Mouse (Mus musculus): Measurements from ENCODE around the gene Skap1. TPM values are rescaled to one million over a fixed set of nuclear protein-coding genes. Genes with fewer than 3 reads are reported as not detected.

Skap1 gene
- polyA plus RNA-seq, 1 experiment from 2014 or later: 1.1 TPM

DNA sequence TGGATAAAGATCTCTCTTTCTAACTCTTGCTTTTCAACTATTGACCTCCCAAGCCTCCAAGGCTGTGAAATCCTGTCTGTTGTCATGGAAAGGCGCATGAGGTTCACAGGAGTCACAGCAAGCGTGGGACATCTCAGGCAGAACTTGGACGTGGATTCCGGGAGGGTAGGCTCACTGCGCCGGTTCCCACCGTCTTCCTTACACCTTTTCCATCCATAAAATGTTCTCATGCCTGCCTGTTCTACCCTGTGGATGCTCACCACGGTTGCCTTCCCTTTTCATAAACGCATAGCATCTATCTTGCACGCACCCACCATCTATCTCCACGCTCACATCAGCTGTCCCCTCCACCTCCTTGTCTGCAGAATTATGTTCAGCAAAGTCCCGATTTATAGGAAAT is 276.4 kb downstream of the Skap1 start:
- no peak overlapping the region for H3K9ac ChIP-seq
- H3K9me3 ChIP-seq: no peaks in the 10 kb centered on the region
- H3K4me1 ChIP-seq: peaks cover 5% of the 10 kb centered on the region; the same call in 1 of the 2 replicates
- 0 out of 2 replicates have a peak, but pooled peaks cover 10% of the 10 kb centered on the region for H3K27me3 ChIP-seq (replicated peaks)
- H3K36me3 ChIP-seq: no peaks in the 10 kb centered on the region
- 65% methylated on average over 12 of the region's 12 CpGs for WGBS
- ATAC-seq (ENCODE audit: insufficient read depth, low FRiP score, low read depth): no peak
- H3K27ac ChIP-seq: no peak overlapping the region
- no peak overlapping the region for H3K4me3 ChIP-seq (replicated peaks)
- no peak overlapping the region for H3K4me2 ChIP-seq

DNA sequence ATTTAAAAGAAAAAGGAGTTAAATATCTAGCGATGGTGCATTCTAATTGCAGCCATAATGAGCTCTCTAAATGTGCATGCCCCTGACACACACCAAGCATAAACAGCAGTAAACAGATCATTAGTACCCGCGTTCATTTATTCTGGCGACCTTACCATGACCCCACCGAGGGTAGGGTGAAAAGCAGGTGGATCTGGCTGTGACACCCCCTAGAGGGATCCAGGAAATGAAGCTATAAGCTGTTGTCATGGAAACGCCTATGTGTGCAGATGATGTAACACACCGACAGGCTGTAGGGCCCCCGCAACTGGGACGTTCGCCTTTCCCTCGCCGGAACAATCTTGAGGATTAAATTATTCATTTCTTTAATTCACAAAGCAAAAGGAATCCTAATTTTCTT is 277.6 kb downstream of the Skap1 start:
- H3K9ac ChIP-seq: no peak overlapping the region
- no peaks in the 10 kb centered on the region for H3K9me3 ChIP-seq
- 27% methylated on average over 12 of the region's 12 CpGs for WGBS
- ATAC-seq (ENCODE audit: insufficient read depth, low FRiP score, low read depth): no peak
- H3K27me3 ChIP-seq (replicated peaks): 0 out of 2 replicates have a peak, but pooled peaks cover 10% of the 10 kb centered on the region
- H3K27ac ChIP-seq: no peak overlapping the region
- no peak overlapping the region for H3K4me2 ChIP-seq
- no peaks in the 10 kb centered on the region for H3K4me1 ChIP-seq
- H3K4me3 ChIP-seq (replicated peaks): no peak overlapping the region
- no peaks in the 10 kb centered on the region for H3K36me3 ChIP-seq

GRCm38 (mm10) chr11:96743000-96743399 is 278.6 kb downstream of the Skap1 start:
- no peak overlapping the region for H3K27ac ChIP-seq

GRCm38 (mm10) chr11:96743891-96744290 is 279.5 kb downstream of the Skap1 start:
- Histone ChIP-seq H3K27ac (no peak overlapping the region), H3K4me1 (no peaks in the 10 kb centered on the region), H3K9me3 (no peaks in the 10 kb centered on the region), H3K4me2 (no peak overlapping the region), H3K27me3 (replicated peaks) (0 out of 2 replicates have a peak, but pooled peaks cover 10% of the 10 kb centered on the region), H3K4me3 (replicated peaks) (no peak overlapping the region), H3K36me3 (no peaks in the 10 kb centered on the region), H3K9ac (no peak overlapping the region)
- no peak for ATAC-seq (ENCODE audit: insufficient read depth, low FRiP score, low read depth)
- 64% methylated on average over 4 of the region's 4 CpGs for WGBS

More at GRCm38 (mm10) chr11:96743000-96743399, 278.6 kb downstream of the Skap1 start:
- Histone ChIP-seq H3K4me1 (no peaks in the 10 kb centered on the region), H3K9me3 (no peaks in the 10 kb centered on the region), H3K36me3 (no peaks in the 10 kb centered on the region), H3K4me2 (peak overlapping the region; percentile 22), H3K9ac (no peak overlapping the region), H3K4me3 (replicated peaks) (no peak overlapping the region), H3K27me3 (replicated peaks) (0 out of 2 replicates have a peak, but pooled peaks cover 10% of the 10 kb centered on the region)
- WGBS: 23% methylated on average over 11 of the region's 11 CpGs
- ATAC-seq (ENCODE audit: insufficient read depth, low FRiP score, low read depth): no peak

DNA sequence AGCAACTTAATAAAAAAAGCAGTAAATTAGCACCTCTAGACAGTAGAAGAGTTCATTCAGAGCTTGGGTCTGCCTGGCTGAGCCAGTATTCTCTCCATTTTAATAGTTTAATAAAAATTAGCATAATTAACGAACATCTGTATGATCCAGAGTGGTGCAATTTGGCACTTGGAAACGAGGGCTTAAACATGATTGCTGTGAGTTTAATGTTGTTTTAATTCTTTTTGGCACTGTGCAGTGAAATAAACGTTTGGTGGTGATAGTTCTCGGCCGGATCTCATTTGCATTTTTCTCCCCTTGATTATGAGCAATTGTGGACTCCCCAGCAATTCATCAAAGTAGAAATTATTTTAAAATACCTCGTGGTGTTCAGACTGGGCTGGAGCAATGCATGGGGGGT is 282.3 kb downstream of the Skap1 start:
- H3K36me3 ChIP-seq: no peaks in the 10 kb centered on the region
- 0 out of 2 replicates have a peak, but pooled peaks cover 2% of the 10 kb centered on the region for H3K27me3 ChIP-seq (replicated peaks)
- no peak for ATAC-seq (ENCODE audit: insufficient read depth, low FRiP score, low read depth)
- 65% methylated on average over 6 of the region's 6 CpGs for WGBS
- no peaks in the 10 kb centered on the region for H3K9me3 ChIP-seq
- no peak overlapping the region for H3K4me2 ChIP-seq
- no peaks in the 10 kb centered on the region for H3K4me1 ChIP-seq
- H3K4me3 ChIP-seq (replicated peaks): no peak overlapping the region
- H3K9ac ChIP-seq: no peak overlapping the region
- no peak overlapping the region for H3K27ac ChIP-seq

GRCm38 (mm10) chr11:96747555-96747954 is 283.2 kb downstream of the Skap1 start:
- H3K36me3 ChIP-seq: no peaks in the 10 kb centered on the region
- no peaks in the 10 kb centered on the region for H3K27me3 ChIP-seq (replicated peaks)
- H3K4me3 ChIP-seq (replicated peaks): no peak overlapping the region
- no peak overlapping the region for H3K27ac ChIP-seq
- H3K4me1 ChIP-seq: no peaks in the 10 kb centered on the region
- no peaks in the 10 kb centered on the region for H3K9me3 ChIP-seq
- WGBS: 47% methylated on average over 3 of the region's 3 CpGs
- H3K4me2 ChIP-seq: no peak overlapping the region
- no peak for ATAC-seq (ENCODE audit: insufficient read depth, low FRiP score, low read depth)
- H3K9ac ChIP-seq: no peak overlapping the region

GRCm38 (mm10) chr11:96755298-96755697 is 290.9 kb downstream of the Skap1 start:
- no peak overlapping the region for H3K4me3 ChIP-seq (replicated peaks)
- no peaks in the 10 kb centered on the region for H3K4me1 ChIP-seq
- no peak overlapping the region for H3K4me2 ChIP-seq
- H3K9ac ChIP-seq: no peak overlapping the region
- WGBS: 90% methylated on average over 2 of the region's 2 CpGs
- no peak for ATAC-seq (ENCODE audit: insufficient read depth, low FRiP score, low read depth)
- H3K27me3 ChIP-seq (replicated peaks): no peaks in the 10 kb centered on the region
- no peaks in the 10 kb centered on the region for H3K36me3 ChIP-seq
- H3K27ac ChIP-seq: no peak overlapping the region
- H3K9me3 ChIP-seq: no peaks in the 10 kb centered on the region

DNA sequence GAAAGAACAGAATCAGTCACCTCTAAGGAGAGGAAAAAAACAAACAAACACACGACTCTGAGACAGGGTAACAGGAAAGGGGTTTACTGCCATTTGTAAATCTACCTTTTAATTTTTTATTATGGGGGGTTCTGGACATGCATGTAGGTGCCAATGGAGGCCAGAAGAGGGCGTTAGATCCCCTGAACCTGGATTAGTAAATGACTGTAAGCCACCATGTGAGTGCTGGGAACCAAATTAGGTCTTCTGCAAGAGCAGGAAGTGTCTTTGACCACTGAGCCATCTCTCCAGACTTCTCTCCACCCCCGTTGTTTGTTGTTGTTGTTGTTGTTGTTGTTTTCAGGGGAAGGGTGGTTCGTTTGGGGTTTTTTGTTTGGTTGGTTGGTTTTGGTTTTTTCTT is 293.0 kb downstream of the Skap1 start:
- no peaks in the 10 kb centered on the region for H3K27me3 ChIP-seq (replicated peaks)
- H3K9ac ChIP-seq: no peak overlapping the region
- no peaks in the 10 kb centered on the region for H3K36me3 ChIP-seq
- ATAC-seq (ENCODE audit: insufficient read depth, low FRiP score, low read depth): no peak
- 51% methylated on average over 4 of the region's 4 CpGs for WGBS
- H3K4me2 ChIP-seq: no peak overlapping the region
- H3K27ac ChIP-seq: no peak overlapping the region
- H3K9me3 ChIP-seq: no peaks in the 10 kb centered on the region
- no peak overlapping the region for H3K4me3 ChIP-seq (replicated peaks)
- H3K4me1 ChIP-seq: no peaks in the 10 kb centered on the region

DNA sequence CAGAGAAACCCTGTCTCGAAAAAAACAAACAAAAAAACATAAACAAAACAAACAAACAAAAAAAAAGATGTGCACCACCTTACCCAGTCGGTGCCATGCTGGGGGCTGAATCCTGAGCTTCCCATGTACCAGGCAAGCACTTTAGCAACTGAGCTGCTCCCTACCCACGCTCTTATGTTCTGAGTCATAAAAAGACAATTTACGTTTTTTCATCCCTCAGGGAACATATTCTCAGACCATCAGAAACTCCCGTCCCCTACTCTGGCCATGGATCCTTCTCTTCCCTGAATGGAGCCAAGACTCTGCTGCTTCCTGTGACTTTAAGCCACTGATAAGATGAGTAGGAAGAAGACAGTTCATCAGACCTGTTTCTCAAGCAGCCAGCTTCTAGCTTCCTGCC is 294.0 kb downstream of the Skap1 start:
- no peaks in the 10 kb centered on the region for H3K36me3 ChIP-seq
- H3K27ac ChIP-seq: no peak overlapping the region
- ATAC-seq (ENCODE audit: insufficient read depth, low FRiP score, low read depth): no peak
- H3K27me3 ChIP-seq (replicated peaks): no peaks in the 10 kb centered on the region
- no peak overlapping the region for H3K9ac ChIP-seq
- H3K4me3 ChIP-seq (replicated peaks): no peak overlapping the region
- no peaks in the 10 kb centered on the region for H3K9me3 ChIP-seq
- WGBS: 68% methylated on average over 5 of the region's 5 CpGs
- H3K4me2 ChIP-seq: no peak overlapping the region
- H3K4me1 ChIP-seq: no peaks in the 10 kb centered on the region

GRCm38 (mm10) chr11:96760042-96760441 is 295.6 kb downstream of the Skap1 start:
- Histone ChIP-seq H3K36me3 (no peaks in the 10 kb centered on the region), H3K4me2 (no peak overlapping the region), H3K27me3 (replicated peaks) (no peaks in the 10 kb centered on the region), H3K4me3 (replicated peaks) (no peak overlapping the region), H3K9ac (no peak overlapping the region), H3K9me3 (no peaks in the 10 kb centered on the region), H3K4me1 (no peaks in the 10 kb centered on the region), H3K27ac (no peak overlapping the region)
- ATAC-seq (ENCODE audit: insufficient read depth, low FRiP score, low read depth): no peak
- 51% methylated on average over 3 of the region's 3 CpGs for WGBS

DNA sequence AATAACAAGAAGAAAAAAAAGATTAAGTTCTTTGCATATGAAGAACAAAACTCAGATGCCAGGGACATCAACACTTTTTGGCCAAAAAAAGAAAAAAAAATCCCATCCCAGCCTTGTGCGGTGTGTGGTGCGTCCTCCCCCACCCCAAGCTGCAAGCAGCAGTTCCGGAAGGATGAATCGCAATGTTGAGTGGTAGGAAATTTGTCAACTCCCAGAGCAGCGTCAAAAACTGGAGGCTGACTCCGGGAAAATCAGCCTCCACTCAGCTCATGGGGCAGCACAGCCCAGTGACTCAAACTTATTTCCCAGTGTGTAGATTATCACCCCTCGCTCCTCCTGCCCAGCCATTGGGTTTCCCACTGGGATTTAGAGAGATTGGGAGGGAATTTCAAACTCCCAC is 297.6 kb downstream of the Skap1 start:
- no peaks in the 10 kb centered on the region for H3K36me3 ChIP-seq
- WGBS: 60% methylated on average over 7 of the region's 7 CpGs
- H3K4me3 ChIP-seq (replicated peaks): no peak overlapping the region
- 0 out of 2 replicates have a peak, but pooled peaks cover 6% of the 10 kb centered on the region for H3K4me1 ChIP-seq
- H3K9ac ChIP-seq: no peak overlapping the region
- no peaks in the 10 kb centered on the region for H3K9me3 ChIP-seq
- H3K27me3 ChIP-seq (replicated peaks): no peaks in the 10 kb centered on the region
- H3K4me2 ChIP-seq: no peak overlapping the region
- no peak overlapping the region for H3K27ac ChIP-seq
- no peak for ATAC-seq (ENCODE audit: insufficient read depth, low FRiP score, low read depth)

DNA sequence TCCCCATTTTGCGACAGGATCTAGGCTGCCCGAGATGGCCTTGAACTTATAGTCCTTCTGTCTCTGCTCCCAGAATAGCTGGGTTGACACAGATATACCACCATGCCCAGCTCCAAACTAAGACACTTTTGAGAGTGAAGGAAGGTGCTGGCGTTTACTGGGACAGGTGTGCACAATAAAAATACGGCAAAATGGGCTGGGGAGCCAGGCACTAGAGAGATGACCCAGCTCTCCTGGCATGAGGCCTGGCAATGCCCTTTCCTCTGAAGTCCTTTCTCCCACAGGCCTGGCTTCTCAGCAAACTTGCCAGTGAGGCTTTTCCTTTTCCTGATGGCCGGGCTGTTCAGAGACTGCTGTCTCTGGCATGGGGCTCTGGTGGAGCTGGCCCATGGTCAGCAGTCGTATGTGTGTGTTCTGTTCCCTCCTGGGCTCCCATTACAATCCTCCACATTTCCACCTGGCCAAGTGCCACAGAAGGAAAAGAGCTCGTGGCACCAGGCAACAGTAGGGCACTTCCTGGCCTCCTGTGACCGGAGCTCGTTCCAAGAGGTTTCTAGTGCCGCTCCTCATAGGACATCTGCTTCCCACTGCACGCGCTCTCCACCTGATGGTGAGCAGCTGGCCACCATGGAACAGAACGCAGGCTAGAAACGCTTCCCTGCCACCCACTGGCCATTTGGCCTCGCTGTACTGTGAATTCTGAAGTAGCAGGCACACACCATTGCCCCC is 298.5 kb downstream of the Skap1 start:
- Histone ChIP-seq H3K27me3 (replicated peaks) (no peaks in the 10 kb centered on the region), H3K9me3 (no peaks in the 10 kb centered on the region), H3K4me2 (no peak overlapping the region), H3K36me3 (no peaks in the 10 kb centered on the region), H3K27ac (no peak overlapping the region), H3K4me1 (0 out of 2 replicates have a peak, but pooled peaks cover 6% of the 10 kb centered on the region), H3K9ac (no peak overlapping the region), H3K4me3 (replicated peaks) (no peak overlapping the region)
- no peak for ATAC-seq (ENCODE audit: insufficient read depth, low FRiP score, low read depth)
- 65% methylated on average over 15 of the region's 15 CpGs for WGBS

Measured in stomach, embryonic 15.5 days (tissue).